Mouse (Mus musculus) forebrain, embryonic 15.5 days (tissue): ENCODE data around the gene Fgfr2. TPM values are rescaled to one million over a fixed set of nuclear protein-coding genes. Genes with fewer than 3 reads are reported as not detected.

Experiments used
- ATAC-seq: fragments of 200-750 bp; cut with Nextera tagmentation; replicated peaks from 2 replicates; pipeline ENCODE4 v1.8.0; 2017; ENCODE audit warnings: mild to moderate bottlenecking, moderate TSS enrichment, moderate library complexity
- H3K27ac ChIP-seq: fragments of 300-500 bp; sonication (generic); replicated peaks from 2 replicates; pipeline ENCODE4 v1.5.1; 2015; ENCODE audit warnings: mild to moderate bottlenecking, inconsistent platforms
- H3K27me3 ChIP-seq: fragments of 300-500 bp; sonication (generic); 2 replicates; pipeline ENCODE4 v1.6.1; 2015; ENCODE audit warnings: inconsistent platforms
- H3K36me3 ChIP-seq: fragments of 300-500 bp; sonication (generic); 2 replicates; pipeline ENCODE4 v1.6.1; 2015; ENCODE audit warnings: mild to moderate bottlenecking, inconsistent platforms
- H3K4me1 ChIP-seq: fragments of 300-500 bp; sonication (generic); 2 replicates; pipeline ENCODE4 v1.6.1; 2015; ENCODE audit warnings: inconsistent platforms
- H3K4me2 ChIP-seq: fragments of 300-500 bp; sonication (generic); replicated peaks from 2 replicates; pipeline ENCODE4 v1.6.1; 2015; ENCODE audit warnings: mild to moderate bottlenecking, inconsistent platforms
- H3K4me3 ChIP-seq: fragments of 300-500 bp; sonication (generic); 2 replicates; pipeline ENCODE4 v1.5.1; 2015; ENCODE audit warnings: mild to moderate bottlenecking, inconsistent platforms
- H3K9ac ChIP-seq: fragments of 300-500 bp; sonication (generic); replicated peaks from 2 replicates; pipeline ENCODE4 v1.6.1; 2015; ENCODE audit warnings: mild to moderate bottlenecking, inconsistent platforms
- H3K9me3 ChIP-seq: fragments of 300-500 bp; sonication (generic); 2 replicates; pipeline ENCODE4 v1.6.1; 2016; ENCODE audit warnings: inconsistent platforms
- WGBS: fragments of 180-500 bp; shearing (Covaris S2); methylation state at CpG from one replicate; pipeline ENCODE4 v1.1.7; 2015; ENCODE audit warnings: mixed read lengths; 5-methylcytosine and 5-hydroxymethylcytosine counted together
- polyA plus RNA-seq: library from polyadenylated mRNA; unstranded; fragments of >200 nt; fragmentation: Nextera tagmentation; extraction: Ambion mirVana; gene quantifications from 2 replicates; pipeline ENCODE4 v1.2.1, GENCODE M21; 2015

Fgfr2 gene
- polyA plus RNA-seq, 1 experiment from 2014 or later, result 48.1 TPM

- Histone ChIP-seq H3K4me2 (no peak overlapping the region), H3K9me3 (no peaks in the 10 kb centered on the region), H3K36me3 (no peaks in the 10 kb centered on the region), H3K4me1 (no peaks in the 10 kb centered on the region), H3K9ac (no peak overlapping the region), H3K27ac (no peak overlapping the region), H3K4me3 (no peak overlapping the region), H3K27me3 (no peaks in the 10 kb centered on the region)
- ATAC-seq, result no peak
- 88% methylated on average over 9 of the region's 9 CpGs for WGBS
These were observed 226.8 kb downstream of the Fgfr2 start for GRCm38 (mm10) chr7:132896206-132896815.

- WGBS, result 59% methylated on average over 7 of the region's 7 CpGs
- Histone ChIP-seq H3K9ac (no peak overlapping the region), H3K27ac (no peak overlapping the region), H3K36me3 (no peaks in the 10 kb centered on the region), H3K27me3 (no peaks in the 10 kb centered on the region), H3K9me3 (no peaks in the 10 kb centered on the region), H3K4me1 (no peaks in the 10 kb centered on the region), H3K4me2 (no peak overlapping the region), H3K4me3 (no peak overlapping the region)
- ATAC-seq, result no peak
These were observed 228.2 kb downstream of the Fgfr2 start for GRCm38 (mm10) chr7:132894841-132895555.

- WGBS, result 84% methylated on average over 1 of the region's 1 CpGs
These were observed 229.8 kb downstream of the Fgfr2 start for GRCm38 (mm10) chr7:132893336-132893735.

GRCm38 (mm10) chr7:132892806-132893205 lies 230.3 kb downstream of the Fgfr2 start:
- Histone ChIP-seq H3K9me3 (no peaks in the 10 kb centered on the region), H3K27ac (no peak overlapping the region), H3K27me3 (no peaks in the 10 kb centered on the region), H3K36me3 (no peaks in the 10 kb centered on the region), H3K4me1 (no peaks in the 10 kb centered on the region), H3K4me2 (no peak overlapping the region), H3K9ac (no peak overlapping the region), H3K4me3 (no peak overlapping the region)
- WGBS, result 88% methylated on average over 7 of the region's 7 CpGs
- no peak for ATAC-seq

More at GRCm38 (mm10) chr7:132893336-132893735, 229.8 kb downstream of the Fgfr2 start:
- H3K27ac ChIP-seq, result no peak overlapping the region
- no peaks in the 10 kb centered on the region for H3K9me3 ChIP-seq
- H3K36me3 ChIP-seq, result no peaks in the 10 kb centered on the region
- no peak overlapping the region for H3K4me2 ChIP-seq
- H3K4me1 ChIP-seq, result no peaks in the 10 kb centered on the region
- H3K4me3 ChIP-seq, result no peak overlapping the region
- H3K9ac ChIP-seq, result no peak overlapping the region
- ATAC-seq, result no peak
- H3K27me3 ChIP-seq, result no peaks in the 10 kb centered on the region

- H3K9ac ChIP-seq, result no peak overlapping the region
- H3K4me2 ChIP-seq, result no peak overlapping the region
- H3K4me3 ChIP-seq, result no peak overlapping the region
- H3K27ac ChIP-seq, result no peak overlapping the region
- no peaks in the 10 kb centered on the region for H3K9me3 ChIP-seq
- no peaks in the 10 kb centered on the region for H3K27me3 ChIP-seq
- no peak for ATAC-seq
- WGBS, result 68% methylated on average over 4 of the region's 4 CpGs
- no peaks in the 10 kb centered on the region for H3K36me3 ChIP-seq
- H3K4me1 ChIP-seq, result no peaks in the 10 kb centered on the region
These were observed 230.9 kb downstream of the Fgfr2 start for GRCm38 (mm10) chr7:132892311-132892661.

GRCm38 (mm10) chr7:132891561-132892310 lies 231.4 kb downstream of the Fgfr2 start:
- 87% methylated on average over 5 of the region's 5 CpGs for WGBS
- Histone ChIP-seq H3K27me3 (no peaks in the 10 kb centered on the region), H3K36me3 (no peaks in the 10 kb centered on the region), H3K9ac (no peak overlapping the region), H3K4me1 (no peaks in the 10 kb centered on the region), H3K4me3 (no peak overlapping the region), H3K4me2 (no peak overlapping the region), H3K27ac (no peak overlapping the region), H3K9me3 (no peaks in the 10 kb centered on the region)
- ATAC-seq, result no peak

GRCm38 (mm10) chr7:132890201-132890600 lies 232.9 kb downstream of the Fgfr2 start:
- Histone ChIP-seq H3K9ac (no peak overlapping the region), H3K4me2 (no peak overlapping the region), H3K9me3 (no peaks in the 10 kb centered on the region), H3K27ac (no peak overlapping the region), H3K4me1 (no peaks in the 10 kb centered on the region), H3K36me3 (no peaks in the 10 kb centered on the region), H3K27me3 (no peaks in the 10 kb centered on the region), H3K4me3 (no peak overlapping the region)
- WGBS, result 87% methylated on average over 5 of the region's 5 CpGs
- ATAC-seq, result no peak

- Histone ChIP-seq H3K4me1 (no peaks in the 10 kb centered on the region), H3K4me2 (no peak overlapping the region), H3K27me3 (no peaks in the 10 kb centered on the region), H3K27ac (no peak overlapping the region), H3K36me3 (peaks cover under 1% of the 10 kb centered on the region; the same call in 1 of the 2 replicates), H3K4me3 (no peak overlapping the region), H3K9ac (no peak overlapping the region), H3K9me3 (no peaks in the 10 kb centered on the region)
- WGBS, result 92% methylated on average over 8 of the region's 8 CpGs
- no peak for ATAC-seq
These were observed 233.5 kb downstream of the Fgfr2 start for GRCm38 (mm10) chr7:132889691-132890090.

- Histone ChIP-seq H3K9me3 (no peaks in the 10 kb centered on the region), H3K36me3 (peaks cover 11% of the 10 kb centered on the region), H3K4me2 (no peak overlapping the region), H3K9ac (no peak overlapping the region), H3K27ac (no peak overlapping the region), H3K4me3 (no peak overlapping the region), H3K27me3 (no peaks in the 10 kb centered on the region), H3K4me1 (no peaks in the 10 kb centered on the region)
- 69% methylated on average over 4 of the region's 4 CpGs for whole genome bisulfite sequencing
- ATAC-seq, result no peak
These were observed 234.5 kb downstream of the Fgfr2 start for GRCm38 (mm10) chr7:132888518-132889249.

- no peak overlapping the region for H3K4me3 ChIP-seq
- no peak overlapping the region for H3K4me2 ChIP-seq
- H3K4me1 ChIP-seq, result no peaks in the 10 kb centered on the region
- no peaks in the 10 kb centered on the region for H3K27me3 ChIP-seq
- WGBS, result 92% methylated on average over 3 of the region's 3 CpGs
- no peak for ATAC-seq
- no peaks in the 10 kb centered on the region for H3K9me3 ChIP-seq
- peaks cover 17% of the 10 kb centered on the region for H3K36me3 ChIP-seq
- no peak overlapping the region for H3K27ac ChIP-seq
- no peak overlapping the region for H3K9ac ChIP-seq
These were observed 235.1 kb downstream of the Fgfr2 start for GRCm38 (mm10) chr7:132888052-132888451.

GRCm38 (mm10) chr7:132887019-132887804 lies 235.9 kb downstream of the Fgfr2 start:
- ATAC-seq, result no peak
- Histone ChIP-seq H3K27me3 (no peaks in the 10 kb centered on the region), H3K4me3 (no peak overlapping the region), H3K9me3 (no peaks in the 10 kb centered on the region), H3K4me1 (no peaks in the 10 kb centered on the region), H3K36me3 (peaks cover 25% of the 10 kb centered on the region), H3K9ac (no peak overlapping the region), H3K27ac (no peak overlapping the region), H3K4me2 (no peak overlapping the region)
- 75% methylated on average over 7 of the region's 7 CpGs for WGBS
